In the genomic region with DNA sequence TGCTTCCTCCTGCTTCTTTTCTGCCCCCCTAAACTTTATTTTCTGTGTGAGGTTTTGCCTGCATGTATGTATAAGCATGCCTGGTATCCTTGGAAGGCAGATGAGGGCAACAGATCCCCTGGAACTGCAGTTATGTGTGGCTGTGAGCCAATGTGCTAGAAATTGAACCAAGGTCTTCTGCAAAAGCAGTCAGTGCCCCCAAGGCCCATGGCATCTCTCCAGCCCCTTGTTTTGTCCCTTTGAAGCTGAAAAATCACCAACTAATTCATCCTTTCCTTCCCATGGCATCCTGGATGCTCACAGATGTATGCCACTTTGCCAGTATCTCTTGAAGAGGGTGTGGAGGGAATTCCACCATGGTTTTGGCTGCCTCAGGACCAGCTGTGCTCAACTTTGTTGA, we compare ENCODE assay signal across 21 mouse cellular contexts. TPM values are rescaled to one million over a fixed set of nuclear protein-coding genes. Genes with fewer than 3 reads are reported as not detected.
"Had no signal": no experiment of that assay in that cellular context is flagged by ENCODE, and none has a peak within 500 bp of the region (broad histone marks: within the 10 kb centered on the region; RNA-seq: fewer than 3 reads in every experiment).

No protein-coding gene starts in this region.

- DNase-seq: kidney, adult 9 months; kidney, postnatal 14 days; kidney, postnatal 4 days; liver; lung, adult 18-20 months; lung, postnatal 10 days; retina, postnatal 1 day; thymus, adult 18-20 months; thymus, postnatal 36 days had no signal

RNA-seq across cellular contexts. Expression of gene Pde10a, which starts 40.0 kb away (rescaled TPM):
- total RNA-seq: neutrophil, adult 5-6 weeks had no signal

RNA-seq across cellular contexts. Expression of gene T, which starts 50.9 kb away (rescaled TPM):
- total RNA-seq: layer of hippocampus, adult 18-20 months; layer of hippocampus, postnatal 25 days; left cerebral cortex, adult 18-20 months; left cerebral cortex, postnatal 25 days; megakaryocyte, adult 5-6 weeks; neutrophil, adult 5-6 weeks had no signal
- polyA plus RNA-seq: liver, embryonic 12.5 days; liver, embryonic 15.5 days; macrophage; small intestine, adult 2 months; spleen, adult 2 months; urinary bladder, adult 2 months had no signal
